Mouse (Mus musculus) liver, adult 2 months (tissue): ENCODE data around the gene Vstm2l. TPM values are rescaled to one million over a fixed set of nuclear protein-coding genes. Genes with fewer than 3 reads are reported as not detected.

Experiments used
- DNase-seq: peaks from one replicate; pipeline ENCODE4 v3.0.0-alpha.2; 2011; ENCODE audit warnings: low read depth, low spot score; ENCODE audit errors: extremely low read depth
- H3K27ac ChIP-seq: fragments of 200-500 bp; replicated peaks from 2 replicates; pipeline ENCODE4 v1.5.1; 2012; ENCODE audit warnings: low read depth, mild to moderate bottlenecking, control low read depth, inconsistent platforms, low read length; ENCODE audit not compliant: insufficient read depth
- H3K27me3 ChIP-seq: fragments of 200-500 bp; 2 replicates; pipeline ENCODE4 v1.6.1; 2012; ENCODE audit warnings: mild to moderate bottlenecking, moderate library complexity, low read length, inconsistent platforms; ENCODE audit not compliant: control insufficient read depth, insufficient read depth
- H3K36me3 ChIP-seq: fragments of 200-500 bp; 2 replicates; pipeline ENCODE4 v1.6.1; 2012; ENCODE audit warnings: low read length, inconsistent platforms; ENCODE audit not compliant: control insufficient read depth, insufficient read depth
- H3K4me1 ChIP-seq: fragments of 200-500 bp; 2 replicates; pipeline ENCODE4 v1.6.1; 2011; ENCODE audit warnings: low read length; ENCODE audit not compliant: control insufficient read depth, insufficient read depth
- H3K4me3 ChIP-seq: fragments of 200-500 bp; 2 replicates; pipeline ENCODE4 v1.5.1; 2011; ENCODE audit warnings: low read depth, mild to moderate bottlenecking, control low read depth, low read length, moderate library complexity; ENCODE audit not compliant: insufficient read depth
- H3K79me2 ChIP-seq: fragments of 200-500 bp; 2 replicates; pipeline ENCODE4 v1.6.1; 2012; ENCODE audit warnings: inconsistent platforms, mild to moderate bottlenecking, low read length, moderate library complexity; ENCODE audit not compliant: control insufficient read depth, insufficient read depth
- H3K9ac ChIP-seq: fragments of 200-500 bp; 2 replicates; pipeline ENCODE4 v1.6.1; 2012; ENCODE audit warnings: low read depth, mild to moderate bottlenecking, control low read depth, inconsistent platforms, low read length
- CTCF ChIP-seq: fragments of 200-500 bp; IDR thresholded peaks from 2 replicates; pipeline ENCODE4 v1.5.1; 2011; ENCODE audit warnings: low read depth, low read length, control low read depth
- POLR2A ChIP-seq: fragments of 200-500 bp; IDR thresholded peaks from 2 replicates; pipeline ENCODE4 v1.6.1; 2011; ENCODE audit warnings: low read length, control low read depth; ENCODE audit not compliant: insufficient read depth; ENCODE audit errors: extremely low read depth
- WGBS: fragments of 180-500 bp; shearing (Covaris S2); methylation state at CpG from one replicate; pipeline ENCODE4 v1.1.7; 2018; 5-methylcytosine and 5-hydroxymethylcytosine counted together
- polyA plus RNA-seq: library from polyadenylated mRNA; depleted of rRNA; stranded (reverse); fragments of >200 nt; gene quantifications from 2 replicates; pipeline ENCODE4 v1.2.3, GENCODE M21; 2012
- total RNA-seq: library from RNA; depleted of rRNA; stranded (reverse); fragments of >200 nt; gene quantifications from 2 replicates; pipeline ENCODE4 v1.2.3, GENCODE M21; 2014

Gene Vstm2l
- total and polyA plus RNA-seq, 2 experiments = not detected

- H3K36me3 ChIP-seq = no peaks in the 10 kb centered on the region
- no peak for DNase-seq
- TF ChIP-seq CTCF = no peak
- no peak for TF ChIP-seq POLR2A
- H3K79me2 ChIP-seq = no peaks in the 10 kb centered on the region
- no peaks in the 10 kb centered on the region for H3K4me1 ChIP-seq
- H3K9ac ChIP-seq = no peak overlapping the region
- no peak overlapping the region for H3K27ac ChIP-seq
- H3K27me3 ChIP-seq = peaks cover 11% of the 10 kb centered on the region; the same call in 1 of the 2 replicates
- no peak overlapping the region for H3K4me3 ChIP-seq
- 10% methylated on average over 7 of the region's 7 CpGs for WGBS
These were observed 61.1 kb downstream of the Vstm2l start for GRCm38 (mm10) chr2:157975595-157975994.

- H3K36me3 ChIP-seq = no peaks in the 10 kb centered on the region; the same call in 1 of the 2 replicates
- WGBS = 61% methylated on average over 5 of the region's 5 CpGs
- peaks cover 11% of the 10 kb centered on the region; the same call in 1 of the 2 replicates for H3K27me3 ChIP-seq
- no peaks in the 10 kb centered on the region for H3K4me1 ChIP-seq
- H3K27ac ChIP-seq = no peak overlapping the region
- no peak for TF ChIP-seq CTCF
- no peak for TF ChIP-seq POLR2A
- no peaks in the 10 kb centered on the region for H3K79me2 ChIP-seq
- DNase-seq = no peak
- no peak overlapping the region for H3K9ac ChIP-seq
- no peak overlapping the region for H3K4me3 ChIP-seq
These were observed 64.8 kb downstream of the Vstm2l start for GRCm38 (mm10) chr2:157979241-157979640.

GRCm38 (mm10) chr2:157982727-157983126 is 68.3 kb downstream of the Vstm2l start:
- TF ChIP-seq POLR2A = no peak
- no peak for TF ChIP-seq CTCF
- H3K27ac ChIP-seq = no peak overlapping the region
- H3K9ac ChIP-seq = no peak overlapping the region
- H3K36me3 ChIP-seq = peaks cover 3% of the 10 kb centered on the region; the same call in 1 of the 2 replicates
- no peaks in the 10 kb centered on the region for H3K4me1 ChIP-seq
- DNase-seq = no peak
- H3K79me2 ChIP-seq = no peaks in the 10 kb centered on the region
- H3K27me3 ChIP-seq = no peaks in the 10 kb centered on the region
- no peak overlapping the region for H3K4me3 ChIP-seq
- WGBS = 88% methylated on average over 3 of the region's 3 CpGs

- H3K36me3 ChIP-seq = peaks cover 3% of the 10 kb centered on the region; the same call in 1 of the 2 replicates
- DNase-seq = no peak
- no peak overlapping the region for H3K9ac ChIP-seq
- no peak overlapping the region for H3K4me3 ChIP-seq
- H3K4me1 ChIP-seq = no peaks in the 10 kb centered on the region
- H3K79me2 ChIP-seq = no peaks in the 10 kb centered on the region
- no peak overlapping the region for H3K27ac ChIP-seq
- H3K27me3 ChIP-seq = no peaks in the 10 kb centered on the region
- 90% methylated on average over 4 of the region's 4 CpGs for WGBS
- TF ChIP-seq POLR2A (no peak), CTCF (no peak)
These were observed 68.8 kb downstream of the Vstm2l start for GRCm38 (mm10) chr2:157983276-157983675.

GRCm38 (mm10) chr2:157985611-157986010 is 71.2 kb downstream of the Vstm2l start:
- Histone ChIP-seq H3K27ac (no peak overlapping the region), H3K79me2 (no peaks in the 10 kb centered on the region), H3K27me3 (no peaks in the 10 kb centered on the region), H3K36me3 (peaks cover 8% of the 10 kb centered on the region; the same call in 1 of the 2 replicates), H3K4me3 (no peak overlapping the region), H3K9ac (no peak overlapping the region), H3K4me1 (no peaks in the 10 kb centered on the region)
- DNase-seq = no peak
- TF ChIP-seq CTCF (no peak), POLR2A (no peak)
- WGBS = 95% methylated on average over 4 of the region's 4 CpGs

GRCm38 (mm10) chr2:157986235-157986634 is 71.8 kb downstream of the Vstm2l start:
- no peaks in the 10 kb centered on the region for H3K27me3 ChIP-seq
- H3K79me2 ChIP-seq = no peaks in the 10 kb centered on the region
- 97% methylated on average over 6 of the region's 6 CpGs for WGBS
- TF ChIP-seq CTCF = no peak
- no peak for TF ChIP-seq POLR2A
- H3K36me3 ChIP-seq = peaks cover 8% of the 10 kb centered on the region; the same call in 1 of the 2 replicates
- H3K27ac ChIP-seq = no peak overlapping the region
- no peaks in the 10 kb centered on the region for H3K4me1 ChIP-seq
- H3K9ac ChIP-seq = no peak overlapping the region
- no peak overlapping the region for H3K4me3 ChIP-seq
- no peak for DNase-seq
